Mouse (Mus musculus) hindbrain, postnatal 0 days (tissue): ENCODE data around the gene Tsc2. TPM values are rescaled to one million over a fixed set of nuclear protein-coding genes. Genes with fewer than 3 reads are reported as not detected.

Experiments
- ATAC-seq: fragments of 200-750 bp; cut with Nextera tagmentation; 2 replicates; pipeline ENCODE4 v1.8.0; 2017; ENCODE audit warnings: mild to moderate bottlenecking, moderate TSS enrichment, moderate library complexity
- DNase-seq: peaks from one replicate; pipeline ENCODE4 v3.0.0-alpha.2; 2015; ENCODE audit warnings: low spot score
- H3K27ac ChIP-seq: fragments of 300-500 bp; sonication (generic); 2 replicates; pipeline ENCODE4 v1.5.1; 2014; ENCODE audit warnings: mild to moderate bottlenecking
- H3K27me3 ChIP-seq: fragments of 300-500 bp; sonication (generic); 2 replicates; pipeline ENCODE4 v1.6.1; 2014; ENCODE audit warnings: low read length, mixed read lengths; ENCODE audit not compliant: insufficient read depth
- H3K36me3 ChIP-seq: fragments of 300-500 bp; sonication (generic); 2 replicates; pipeline ENCODE4 v1.6.1; 2014; ENCODE audit warnings: low read length, mixed read lengths; ENCODE audit not compliant: insufficient read depth
- H3K4me1 ChIP-seq: fragments of 300-500 bp; sonication (generic); 2 replicates; pipeline ENCODE4 v1.6.1; 2014; ENCODE audit warnings: antibody characterized with exemption, low read length, mixed read lengths; ENCODE audit not compliant: insufficient read depth
- H3K4me2 ChIP-seq: fragments of 300-500 bp; sonication (generic); 2 replicates; pipeline ENCODE4 v1.6.1; 2014; ENCODE audit warnings: low read depth, mild to moderate bottlenecking, low read length, moderate library complexity, mixed read lengths
- H3K4me3 ChIP-seq: fragments of 300-500 bp; sonication (generic); 2 replicates; pipeline ENCODE4 v1.5.1; 2014; ENCODE audit warnings: low read length
- H3K9ac ChIP-seq: fragments of 300-500 bp; sonication (generic); replicated peaks from 2 replicates; pipeline ENCODE4 v1.6.1; 2014; ENCODE audit warnings: mild to moderate bottlenecking, low read length, moderate library complexity, mixed read lengths
- H3K9me3 ChIP-seq: fragments of 300-500 bp; sonication (generic); 2 replicates; pipeline ENCODE4 v1.6.1; 2016; ENCODE audit warnings: low read length, mixed read lengths
- CTCF ChIP-seq: IDR thresholded peaks from 2 replicates; pipeline ENCODE4 v1.5.1; 2016; ENCODE audit warnings: antibody characterized with exemption, control low read depth, low read depth
- WGBS: fragments of 180-500 bp; shearing (Covaris S2); extraction: QIAGEN DNeasy Blood & Tissue Kit; methylation state at CpG from one replicate; pipeline ENCODE4 v1.1.7; 2014; 5-methylcytosine and 5-hydroxymethylcytosine counted together
- polyA plus RNA-seq: library from polyadenylated mRNA; unstranded; fragments of >200 nt; fragmentation: Nextera tagmentation; extraction: Ambion mirVana; gene quantifications from 2 replicates; pipeline ENCODE4 v1.2.1, GENCODE M21; 2015
- total RNA-seq: library from RNA; depleted of rRNA; stranded (reverse); fragments of >200 nt; gene quantifications from 2 replicates; pipeline ENCODE4 v1.2.3, GENCODE M21; 2014

Tsc2 gene
- total and polyA plus RNA-seq, 2 experiments from 2014 or later = 51.2 to 114 TPM

DNA sequence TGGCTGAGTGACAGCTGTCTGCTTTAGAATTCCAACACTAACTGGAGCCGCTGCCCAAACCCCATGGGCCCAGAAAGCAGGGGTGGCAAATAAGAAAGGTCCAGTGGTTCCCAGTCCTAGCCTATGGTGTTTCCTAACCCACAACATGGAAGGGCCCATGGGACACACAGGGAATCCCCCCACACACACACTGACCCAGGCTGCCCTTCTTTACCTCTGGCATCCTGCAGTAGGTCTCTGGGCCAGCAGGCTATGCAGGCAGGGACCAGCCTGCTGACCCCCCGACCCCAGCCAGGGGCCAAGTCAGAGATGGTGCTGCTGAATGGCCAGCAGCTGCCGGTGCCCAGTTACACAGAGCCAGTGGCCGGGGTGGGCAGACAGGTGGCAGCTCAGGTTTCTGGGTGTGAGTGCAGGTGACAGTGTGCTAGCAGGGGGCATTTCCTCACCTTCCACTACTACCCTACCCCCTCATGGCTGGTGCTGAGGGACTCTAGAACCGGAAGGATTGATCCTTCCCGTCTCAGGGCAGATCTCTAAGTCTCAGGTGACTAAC lies 10.4 kb upstream of the Tsc2 start:
- Histone ChIP-seq H3K36me3 (0 out of 2 replicates have a peak, but pooled peaks cover 16% of the 10 kb centered on the region), H3K4me2 (no peak overlapping the region), H3K27me3 (no peaks in the 10 kb centered on the region), H3K9me3 (no peaks in the 10 kb centered on the region), H3K4me3 (no peak overlapping the region), H3K4me1 (no peaks in the 10 kb centered on the region), H3K27ac (no peak overlapping the region), H3K9ac (no peak overlapping the region)
- WGBS = 84% methylated on average over 6 of the region's 6 CpGs
- TF ChIP-seq CTCF = no peak
- no peak for DNase-seq
- no peak for ATAC-seq

DNA sequence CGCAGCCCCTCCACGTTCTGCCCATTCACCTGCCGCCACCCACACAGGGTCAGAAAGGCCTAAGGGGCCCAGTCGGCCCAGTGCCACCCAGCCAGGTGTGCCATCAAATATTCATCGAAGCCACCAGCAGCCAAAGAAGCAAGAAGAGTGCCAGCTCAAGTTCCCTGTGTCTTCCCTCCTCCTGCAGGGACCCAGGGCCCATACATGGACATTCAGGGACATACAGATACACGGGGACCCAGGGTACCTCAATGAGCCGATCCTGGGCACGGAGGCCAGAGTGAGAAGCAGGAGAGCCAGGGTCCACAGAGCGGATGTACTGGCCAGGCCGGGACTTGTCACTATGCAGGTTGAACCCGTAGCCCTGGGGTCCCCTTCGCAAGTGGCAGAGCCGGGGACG lies 9.5 kb upstream of the Tsc2 start:
- Histone ChIP-seq H3K36me3 (0 out of 2 replicates have a peak, but pooled peaks cover 16% of the 10 kb centered on the region), H3K9me3 (no peaks in the 10 kb centered on the region), H3K27ac (no peak overlapping the region), H3K27me3 (no peaks in the 10 kb centered on the region), H3K4me3 (no peak overlapping the region), H3K4me2 (no peak overlapping the region), H3K9ac (no peak overlapping the region), H3K4me1 (no peaks in the 10 kb centered on the region)
- TF ChIP-seq CTCF = no peak
- 91% methylated on average over 14 of the region's 14 CpGs for WGBS
- no peak for DNase-seq
- ATAC-seq = no peak

DNA sequence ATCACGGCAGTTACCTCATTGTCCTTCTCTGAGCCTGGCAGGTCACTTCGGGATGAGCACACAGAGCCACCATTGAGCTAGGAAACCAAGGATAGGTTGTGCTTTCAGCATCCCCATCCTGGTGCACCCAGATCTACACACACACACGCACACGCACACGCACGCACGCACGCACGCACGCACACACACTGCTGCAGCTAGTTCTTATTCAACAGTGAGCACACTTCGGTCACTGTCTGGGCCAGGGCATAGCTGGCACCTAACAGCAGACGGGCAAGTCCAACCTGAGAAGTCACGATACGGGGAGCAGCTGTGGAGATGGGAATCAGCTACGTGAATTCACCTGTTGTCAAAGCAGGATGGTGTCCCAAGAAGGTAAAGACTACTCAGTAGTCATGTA lies 8.2 kb upstream of the Tsc2 start:
- WGBS = 96% methylated on average over 15 of the region's 15 CpGs
- Histone ChIP-seq H3K4me1 (no peaks in the 10 kb centered on the region), H3K4me2 (no peak overlapping the region), H3K9me3 (no peaks in the 10 kb centered on the region), H3K36me3 (0 out of 2 replicates have a peak, but pooled peaks cover 16% of the 10 kb centered on the region), H3K4me3 (no peak overlapping the region), H3K27ac (no peak overlapping the region), H3K9ac (no peak overlapping the region), H3K27me3 (no peaks in the 10 kb centered on the region)
- ATAC-seq = no peak
- TF ChIP-seq CTCF = no peak
- no peak for DNase-seq

DNA sequence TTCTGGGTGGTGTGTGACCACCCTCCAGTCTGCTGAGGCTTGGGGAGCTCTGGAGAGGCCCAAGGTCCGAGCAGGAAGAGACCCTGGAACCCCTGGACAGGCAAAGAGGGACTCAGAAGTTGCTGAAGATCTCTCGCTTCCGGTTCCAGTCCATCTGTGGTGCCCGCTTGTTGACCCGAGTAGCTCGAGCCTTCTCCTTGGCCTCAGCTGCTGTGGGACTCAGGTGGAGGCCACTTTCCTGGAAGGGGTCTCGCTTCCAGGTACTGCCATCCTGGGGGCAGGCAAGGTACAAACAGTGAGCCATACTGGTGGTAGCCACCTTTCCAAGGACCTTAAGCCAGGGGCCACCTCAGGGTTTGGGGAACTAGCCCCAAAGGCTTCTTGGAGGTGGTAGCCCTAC lies 7.7 kb upstream of the Tsc2 start:
- DNase-seq (no peak), ATAC-seq (no peak)
- 0 out of 2 replicates have a peak, but pooled peaks cover 16% of the 10 kb centered on the region for H3K36me3 ChIP-seq
- H3K9ac ChIP-seq = no peak overlapping the region
- WGBS = 88% methylated on average over 7 of the region's 7 CpGs
- no peak overlapping the region for H3K4me3 ChIP-seq
- H3K4me1 ChIP-seq = no peaks in the 10 kb centered on the region
- no peaks in the 10 kb centered on the region for H3K27me3 ChIP-seq
- H3K27ac ChIP-seq = no peak overlapping the region
- TF ChIP-seq CTCF = no peak
- H3K4me2 ChIP-seq = no peak overlapping the region
- no peaks in the 10 kb centered on the region for H3K9me3 ChIP-seq

DNA sequence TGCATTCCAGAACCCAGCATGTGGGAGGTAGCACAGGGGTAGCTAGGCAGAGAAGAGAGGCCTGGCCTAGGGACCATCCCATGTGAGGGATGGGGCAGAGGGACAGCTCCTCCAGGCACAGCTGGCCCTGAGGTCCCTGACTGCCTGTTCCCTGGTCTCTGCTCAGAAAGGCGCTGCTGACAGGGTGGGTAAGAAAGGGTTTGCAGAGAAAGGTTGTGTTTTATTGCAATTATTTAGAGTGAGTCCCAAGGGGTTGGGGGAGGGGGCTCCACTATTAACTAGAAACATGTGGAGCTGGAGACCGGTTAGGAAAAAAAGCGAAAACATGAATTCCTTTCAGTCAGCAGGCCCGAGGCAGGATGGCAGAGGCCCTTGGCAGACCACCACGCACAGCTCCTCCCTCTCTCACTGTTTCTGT lies 7.2 kb upstream of the Tsc2 start:
- Histone ChIP-seq H3K9me3 (no peaks in the 10 kb centered on the region), H3K4me1 (no peaks in the 10 kb centered on the region), H3K27me3 (no peaks in the 10 kb centered on the region), H3K27ac (peak overlapping the region; percentile 45; the same call in 1 of the 2 replicates), H3K9ac (no peak overlapping the region), H3K4me3 (no peak overlapping the region), H3K4me2 (no peak overlapping the region), H3K36me3 (0 out of 2 replicates have a peak, but pooled peaks cover 16% of the 10 kb centered on the region)
- no peak for TF ChIP-seq CTCF
- WGBS = 75% methylated on average over 5 of the region's 5 CpGs
- ATAC-seq (no peak), DNase-seq (no peak)

DNA sequence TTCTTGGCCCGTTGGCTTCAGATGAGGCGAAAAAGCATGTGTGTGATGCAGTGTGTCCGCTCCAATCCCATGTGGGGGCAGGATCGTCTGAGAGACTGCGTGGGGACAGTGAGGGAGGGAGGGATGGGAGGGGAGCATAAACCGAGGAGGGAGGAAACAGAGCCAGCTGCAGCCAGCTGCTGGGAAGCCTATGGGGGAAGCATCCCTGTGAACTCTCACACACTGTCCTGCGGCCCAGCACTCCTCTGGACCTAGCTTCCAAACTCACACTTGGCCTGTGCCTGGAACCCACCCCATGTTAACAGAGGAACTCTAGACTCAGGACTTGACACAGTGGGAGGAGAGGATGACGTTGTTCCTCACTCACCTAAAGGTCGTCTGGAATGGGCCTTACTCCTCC lies 6.4 kb upstream of the Tsc2 start:
- H3K4me1 ChIP-seq = no peaks in the 10 kb centered on the region
- H3K4me3 ChIP-seq = no peak overlapping the region
- H3K36me3 ChIP-seq = 0 out of 2 replicates have a peak, but pooled peaks cover 16% of the 10 kb centered on the region
- no peaks in the 10 kb centered on the region for H3K9me3 ChIP-seq
- DNase-seq (no peak), ATAC-seq (no peak)
- no peaks in the 10 kb centered on the region for H3K27me3 ChIP-seq
- no peak for TF ChIP-seq CTCF
- H3K27ac ChIP-seq = peak overlapping the region; percentile 45; the same call in 1 of the 2 replicates
- no peak overlapping the region for H3K9ac ChIP-seq
- 74% methylated on average over 9 of the region's 9 CpGs for WGBS
- no peak overlapping the region for H3K4me2 ChIP-seq

DNA sequence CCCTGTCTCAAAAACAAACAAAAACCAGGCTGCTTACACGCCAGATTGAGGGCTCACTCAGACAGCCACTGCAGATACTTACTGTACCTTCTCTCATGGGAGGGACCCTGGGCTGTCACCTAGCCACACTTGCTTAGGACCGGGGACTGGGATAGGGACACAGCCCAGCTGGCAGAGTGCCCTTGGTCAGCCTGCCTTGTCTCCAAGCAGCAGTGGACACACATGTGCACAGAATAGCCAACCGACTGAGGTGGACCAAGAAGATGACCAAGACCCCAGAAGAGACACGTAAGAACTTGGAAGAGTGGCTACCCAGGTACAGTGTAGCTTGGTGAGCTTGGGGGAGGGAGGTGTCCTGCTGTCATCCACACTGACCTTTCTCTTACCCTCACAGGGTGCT lies 5.8 kb upstream of the Tsc2 start:
- WGBS = 82% methylated on average over 4 of the region's 4 CpGs
- DNase-seq (no peak), ATAC-seq (no peak)
- Histone ChIP-seq H3K9me3 (no peaks in the 10 kb centered on the region), H3K27me3 (no peaks in the 10 kb centered on the region), H3K36me3 (0 out of 2 replicates have a peak, but pooled peaks cover 16% of the 10 kb centered on the region), H3K27ac (no peak overlapping the region), H3K4me1 (no peaks in the 10 kb centered on the region), H3K9ac (no peak overlapping the region), H3K4me3 (no peak overlapping the region), H3K4me2 (no peak overlapping the region)
- no peak for TF ChIP-seq CTCF
